Mouse (Mus musculus) embryonic facial prominence, embryonic 14.5 days (tissue): Measurements from ENCODE around the gene Filip1l. TPM values are rescaled to one million over a fixed set of nuclear protein-coding genes. Genes with fewer than 3 reads are reported as not detected.

Experiments used
- ATAC-seq: fragments of 200-750 bp; cut with Nextera tagmentation; 2 replicates; pipeline ENCODE4 v1.8.0; 2017; ENCODE audit warnings: low read depth, moderate number of reproducible peaks, moderate TSS enrichment
- DNase-seq: peaks from one replicate; pipeline ENCODE4 v3.0.0-alpha.2; 2015; ENCODE audit warnings: low spot score
- H3K27ac ChIP-seq: fragments of 300-500 bp; sonication (generic); replicated peaks from 2 replicates; pipeline ENCODE4 v1.5.1; 2014; ENCODE audit warnings: low read depth, mild to moderate bottlenecking, low read length, moderate library complexity
- H3K27me3 ChIP-seq: fragments of 300-500 bp; sonication (generic); replicated peaks from 2 replicates; pipeline ENCODE4 v1.6.1; 2014; ENCODE audit warnings: low read length; ENCODE audit not compliant: control insufficient read depth, insufficient read depth
- H3K36me3 ChIP-seq: fragments of 300-500 bp; sonication (generic); 2 replicates; pipeline ENCODE4 v1.6.1; 2014; ENCODE audit warnings: low read length, mixed read lengths; ENCODE audit not compliant: control insufficient read depth, insufficient read depth
- H3K4me1 ChIP-seq: fragments of 300-500 bp; sonication (generic); 2 replicates; pipeline ENCODE4 v1.6.1; 2014; ENCODE audit warnings: antibody characterized with exemption, low read length; ENCODE audit not compliant: control insufficient read depth, insufficient read depth
- H3K4me2 ChIP-seq: fragments of 300-500 bp; sonication (generic); 2 replicates; pipeline ENCODE4 v1.6.1; 2014; ENCODE audit warnings: low read depth, mild to moderate bottlenecking, low read length, moderate library complexity, mixed read lengths
- H3K4me3 ChIP-seq: fragments of 300-500 bp; sonication (generic); 2 replicates; pipeline ENCODE4 v1.5.1; 2014; ENCODE audit warnings: low read depth, mild to moderate bottlenecking, low read length
- H3K9ac ChIP-seq: fragments of 300-500 bp; sonication (generic); 2 replicates; pipeline ENCODE4 v1.6.1; 2014; ENCODE audit warnings: low read depth, mild to moderate bottlenecking, low read length, moderate library complexity, mixed read lengths
- H3K9me3 ChIP-seq: fragments of 300-500 bp; sonication (generic); 2 replicates; pipeline ENCODE4 v1.6.1; 2016; ENCODE audit warnings: low read length; ENCODE audit not compliant: control insufficient read depth
- WGBS: fragments of 180-500 bp; shearing (Covaris S2); extraction: QIAGEN DNeasy Blood & Tissue Kit; methylation state at CpG from one replicate; pipeline ENCODE4 v1.1.7; 2014; 5-methylcytosine and 5-hydroxymethylcytosine counted together
- polyA plus RNA-seq: library from polyadenylated mRNA; unstranded; fragments of >200 nt; fragmentation: Nextera tagmentation; extraction: Ambion mirVana; gene quantifications from 2 replicates; pipeline ENCODE4 v1.2.1, GENCODE M21; 2014

Filip1l gene
- polyA plus RNA-seq, 1 experiment from 2014 or later: 30.2 TPM

DNA sequence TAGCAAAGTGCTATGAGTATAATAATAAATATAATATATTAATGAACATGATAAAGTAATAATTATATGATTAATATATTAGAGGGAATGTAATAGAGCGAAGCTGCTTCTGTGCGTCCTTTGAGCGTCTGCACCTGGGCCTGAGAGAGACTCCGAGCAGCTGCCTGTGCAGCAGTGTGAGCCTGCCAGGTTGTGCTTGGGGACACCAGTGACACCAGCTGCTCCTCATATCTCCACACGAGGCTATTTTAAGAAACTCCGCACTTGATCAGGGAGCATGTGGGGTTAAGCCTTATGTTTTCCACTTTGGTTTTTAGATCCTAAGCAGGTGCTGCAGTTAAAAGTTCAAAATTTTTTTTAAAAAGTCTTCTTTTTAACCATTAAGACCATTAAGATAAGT is 4.1 kb downstream of the Filip1l start:
- Histone ChIP-seq H3K27ac (no peak overlapping the region), H3K9ac (no peak overlapping the region), H3K4me3 (no peak overlapping the region), H3K4me1 (0 out of 2 replicates have a peak, but pooled peaks cover 5% of the 10 kb centered on the region), H3K9me3 (no peaks in the 10 kb centered on the region), H3K4me2 (no peak overlapping the region), H3K36me3 (no peaks in the 10 kb centered on the region), H3K27me3 (no peaks in the 10 kb centered on the region)
- DNase-seq: peak; percentile 40
- WGBS: 85% methylated on average over 6 of the region's 6 CpGs
- no peak for ATAC-seq

DNA sequence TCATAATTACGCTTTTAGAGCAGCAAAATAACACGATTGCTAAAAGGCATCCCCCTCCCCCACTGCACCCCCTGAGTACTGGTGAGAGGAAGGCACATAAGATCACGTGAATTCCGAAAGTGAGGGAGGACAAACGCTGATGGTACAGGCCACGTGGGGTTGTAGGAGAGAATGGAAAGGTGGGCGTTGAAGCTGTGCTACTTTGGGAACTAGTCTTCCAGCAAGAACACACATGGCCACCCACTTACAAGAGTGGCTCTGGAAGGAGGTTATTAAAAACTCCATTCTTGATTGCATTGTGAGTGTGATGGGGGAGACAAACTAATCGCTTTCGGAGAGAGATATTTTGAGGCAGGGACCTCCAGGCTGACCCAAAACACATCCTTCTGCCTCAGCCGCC is 6.4 kb downstream of the Filip1l start:
- no peak for DNase-seq
- WGBS: 90% methylated on average over 10 of the region's 10 CpGs

GRCm38 (mm10) chr16:57360785-57361184 is 7.9 kb downstream of the Filip1l start:
- Histone ChIP-seq H3K4me3 (no peak overlapping the region), H3K9ac (no peak overlapping the region), H3K4me2 (no peak overlapping the region), H3K4me1 (peaks cover 11% of the 10 kb centered on the region), H3K36me3 (no peaks in the 10 kb centered on the region), H3K9me3 (no peaks in the 10 kb centered on the region), H3K27ac (no peak overlapping the region), H3K27me3 (no peaks in the 10 kb centered on the region)
- ATAC-seq (no peak), DNase-seq (no peak)
- WGBS: 96% methylated on average over 3 of the region's 3 CpGs

More for the DNA sequence above, 6.4 kb downstream of the Filip1l start:
- Histone ChIP-seq H3K27me3 (no peaks in the 10 kb centered on the region), H3K27ac (no peak overlapping the region), H3K4me1 (peaks cover 11% of the 10 kb centered on the region), H3K4me3 (no peak overlapping the region), H3K36me3 (no peaks in the 10 kb centered on the region), H3K9ac (no peak overlapping the region), H3K9me3 (no peaks in the 10 kb centered on the region), H3K4me2 (no peak overlapping the region)
- ATAC-seq: no peak

GRCm38 (mm10) chr16:57362679-57363401 is 9.9 kb downstream of the Filip1l start:
- H3K9me3 ChIP-seq: no peaks in the 10 kb centered on the region
- no peak overlapping the region for H3K27ac ChIP-seq
- no peaks in the 10 kb centered on the region for H3K27me3 ChIP-seq
- H3K4me2 ChIP-seq: peak overlapping the region; percentile 40
- peak overlapping the region; percentile 46; the same call in 1 of the 2 replicates for H3K9ac ChIP-seq
- 32% methylated on average over 18 of the region's 18 CpGs for WGBS
- H3K4me1 ChIP-seq: peaks cover 27% of the 10 kb centered on the region
- peak; percentile 79 for DNase-seq
- peak; percentile 88 for ATAC-seq
- H3K36me3 ChIP-seq: no peaks in the 10 kb centered on the region
- no peak overlapping the region for H3K4me3 ChIP-seq

DNA sequence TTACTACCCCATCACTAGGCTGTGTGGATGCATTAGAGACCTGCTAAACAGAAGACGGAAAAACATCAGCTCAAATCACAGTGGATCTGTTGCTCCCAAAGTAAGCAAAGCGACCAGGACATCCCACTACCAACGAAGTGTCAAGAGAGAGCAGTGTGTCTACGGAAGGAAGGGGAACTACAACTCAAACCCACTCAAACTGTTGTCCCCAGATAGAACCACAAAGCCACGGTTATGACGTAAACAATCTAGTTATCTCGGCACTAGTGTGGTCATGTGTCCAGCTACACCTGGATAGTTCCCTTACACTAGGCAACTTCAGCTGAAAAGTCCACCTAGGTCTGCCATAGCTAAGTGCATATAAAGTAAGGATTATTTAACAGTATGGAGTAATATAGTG is 11.6 kb downstream of the Filip1l start:
- H3K9ac ChIP-seq: no peak overlapping the region
- H3K4me2 ChIP-seq: no peak overlapping the region
- no peaks in the 10 kb centered on the region for H3K9me3 ChIP-seq
- peaks cover 27% of the 10 kb centered on the region for H3K4me1 ChIP-seq
- no peak for ATAC-seq
- H3K4me3 ChIP-seq: no peak overlapping the region
- no peak for DNase-seq
- H3K27me3 ChIP-seq: no peaks in the 10 kb centered on the region
- WGBS: 87% methylated on average over 7 of the region's 7 CpGs
- no peak overlapping the region for H3K27ac ChIP-seq
- H3K36me3 ChIP-seq: no peaks in the 10 kb centered on the region

- DNase-seq (no peak), ATAC-seq (no peak)
- Histone ChIP-seq H3K36me3 (no peaks in the 10 kb centered on the region), H3K27ac (no peak overlapping the region), H3K4me2 (no peak overlapping the region), H3K9ac (no peak overlapping the region), H3K4me3 (no peak overlapping the region), H3K4me1 (peaks cover 37% of the 10 kb centered on the region), H3K9me3 (no peaks in the 10 kb centered on the region), H3K27me3 (no peaks in the 10 kb centered on the region)
- WGBS: 39% methylated on average over 6 of the region's 6 CpGs
Measured at GRCm38 (mm10) chr16:57366141-57366540, 13.2 kb downstream of the Filip1l start.

- Histone ChIP-seq H3K27ac (peak overlapping the region; percentile 35; the same call in 1 of the 2 replicates), H3K9ac (no peak overlapping the region)
- 31% methylated on average over 18 of the region's 18 CpGs for WGBS
Measured at GRCm38 (mm10) chr16:57366941-57367694, 14.2 kb downstream of the Filip1l start.

DNA sequence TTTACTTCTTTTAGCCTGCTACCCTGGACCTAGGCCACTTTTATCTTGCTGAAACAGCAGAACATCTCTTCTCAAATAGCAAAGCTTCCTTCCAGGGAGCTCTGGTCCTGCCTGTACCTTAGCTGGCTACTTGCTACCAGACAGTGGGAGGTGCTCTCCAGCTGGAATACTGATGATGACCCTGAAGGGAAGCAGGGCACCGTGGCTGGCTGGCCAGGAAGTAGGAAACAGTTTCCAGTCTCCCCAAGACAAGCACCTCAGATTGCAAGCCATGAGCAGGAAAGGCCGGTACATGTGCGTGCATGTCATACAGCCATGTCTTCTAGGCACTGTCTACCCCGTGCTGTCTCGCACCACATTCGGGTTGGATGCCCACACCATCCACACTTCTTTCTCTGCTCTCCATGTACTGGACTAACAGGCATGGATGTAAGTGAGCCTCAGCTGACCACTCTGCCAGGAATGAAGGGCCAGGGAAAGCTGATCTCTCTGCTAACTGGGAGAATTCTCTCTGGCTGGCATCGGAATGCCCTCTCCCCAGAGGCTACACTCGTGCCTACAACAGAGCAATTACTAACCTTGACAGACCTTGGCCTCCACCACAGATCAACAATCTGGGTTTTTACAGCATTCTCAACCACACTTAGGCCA is 17.1 kb downstream of the Filip1l start:
- Histone ChIP-seq H3K27me3 (no peaks in the 10 kb centered on the region), H3K36me3 (no peaks in the 10 kb centered on the region), H3K4me3 (no peak overlapping the region), H3K27ac (no peak overlapping the region), H3K4me1 (peaks cover 26% of the 10 kb centered on the region), H3K9me3 (no peaks in the 10 kb centered on the region), H3K9ac (no peak overlapping the region), H3K4me2 (no peak overlapping the region)
- no peak for ATAC-seq
- WGBS: 58% methylated on average over 8 of the region's 8 CpGs
- no peak for DNase-seq

More at GRCm38 (mm10) chr16:57366941-57367694, 14.2 kb downstream of the Filip1l start:
- H3K36me3 ChIP-seq: no peaks in the 10 kb centered on the region
- no peak overlapping the region for H3K4me3 ChIP-seq
- ATAC-seq (no peak), DNase-seq (peak; percentile 45)
- peaks cover 37% of the 10 kb centered on the region for H3K4me1 ChIP-seq
- H3K9me3 ChIP-seq: no peaks in the 10 kb centered on the region
- H3K27me3 ChIP-seq: no peaks in the 10 kb centered on the region
- H3K4me2 ChIP-seq: no peak overlapping the region
